Mouse (Mus musculus): ENCODE data around the gene Fmnl2.

The Fmnl2 gene

DNA sequence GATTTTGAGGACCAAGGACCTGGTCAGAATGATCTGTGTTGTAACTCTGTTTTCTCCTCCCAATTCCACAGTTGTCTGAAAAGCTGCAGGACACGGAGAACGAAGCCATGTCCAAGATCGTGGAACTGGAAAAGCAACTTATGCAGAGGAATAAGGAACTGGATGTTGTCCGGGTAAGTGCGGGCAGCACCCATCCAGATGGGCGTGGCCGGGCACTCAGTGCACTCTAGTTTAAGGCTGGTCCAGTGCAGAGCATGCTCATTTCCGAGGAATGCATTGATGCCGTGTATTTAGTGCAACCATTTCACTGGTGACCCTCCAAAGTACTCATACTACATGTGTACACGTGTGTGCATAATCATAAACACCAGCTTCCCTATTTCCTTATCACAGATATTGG, 247.7 kb downstream of the Fmnl2 start:
- DNase-seq (ENCODE audit: low spot score in 2 of 2): no peak

DNA sequence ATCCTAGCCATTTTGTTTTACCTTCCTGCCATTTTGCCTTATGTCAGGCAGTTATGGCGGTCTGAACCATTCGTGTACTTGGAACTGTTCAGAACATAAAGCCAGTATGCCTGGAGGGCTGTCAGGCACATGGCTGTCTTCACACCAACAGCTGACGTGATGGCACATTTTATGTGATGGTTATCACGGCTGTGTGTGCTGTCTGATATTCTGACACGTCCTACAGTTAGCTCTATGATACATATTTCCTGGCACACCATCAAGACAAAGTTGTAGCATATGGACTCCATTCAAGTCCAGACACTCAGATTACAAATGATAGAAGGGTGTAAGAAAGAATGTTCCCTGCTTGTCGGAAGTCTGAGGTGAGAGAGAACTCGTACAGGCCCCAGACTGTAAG, 248.4 kb downstream of the Fmnl2 start:
- no peak for DNase-seq (ENCODE audit: low spot score in 2 of 2)

DNA sequence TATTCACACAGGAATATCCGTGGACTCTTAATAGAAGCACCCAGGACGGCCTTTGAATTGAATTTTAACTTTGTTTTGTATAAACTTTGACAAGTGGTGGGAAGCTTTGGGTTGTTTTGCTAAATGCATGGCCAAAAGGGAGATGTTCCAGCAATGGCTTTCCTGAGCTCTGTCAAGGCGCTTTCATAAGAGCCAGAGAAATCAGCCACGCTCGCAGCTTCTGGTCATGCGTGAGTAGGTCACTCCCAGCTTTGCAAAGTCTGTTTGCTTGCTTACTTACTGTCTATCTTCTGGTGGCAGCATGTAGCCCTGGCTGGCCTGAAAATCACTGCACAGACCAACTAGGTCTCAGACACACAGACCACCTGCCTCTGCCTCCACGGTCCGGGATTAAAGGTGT, 248.8 kb downstream of the Fmnl2 start:
- DNase-seq (ENCODE audit: low spot score in 2 of 2): no peak

DNA sequence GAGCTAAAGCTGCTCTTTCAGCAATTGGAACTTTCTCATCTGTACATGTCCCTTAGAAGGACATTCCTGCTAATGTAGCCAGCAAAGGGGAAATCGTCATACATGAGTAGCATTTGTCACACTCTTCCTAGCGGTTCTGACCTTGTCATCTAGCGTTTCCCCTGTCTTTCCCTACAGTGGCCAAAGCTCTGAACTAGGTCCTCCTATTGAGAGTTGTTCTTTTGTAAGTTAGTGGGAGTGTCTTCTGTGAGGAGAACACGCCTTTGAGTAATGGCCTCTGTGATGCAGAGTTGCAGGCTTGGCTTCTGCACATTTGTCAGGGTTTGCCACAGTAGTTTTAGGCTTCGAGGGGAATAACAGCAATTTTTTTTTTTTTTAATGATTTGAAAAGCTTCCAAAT, 250.9 kb downstream of the Fmnl2 start:
- no peak for DNase-seq (ENCODE audit: low spot score in 2 of 2)

DNA sequence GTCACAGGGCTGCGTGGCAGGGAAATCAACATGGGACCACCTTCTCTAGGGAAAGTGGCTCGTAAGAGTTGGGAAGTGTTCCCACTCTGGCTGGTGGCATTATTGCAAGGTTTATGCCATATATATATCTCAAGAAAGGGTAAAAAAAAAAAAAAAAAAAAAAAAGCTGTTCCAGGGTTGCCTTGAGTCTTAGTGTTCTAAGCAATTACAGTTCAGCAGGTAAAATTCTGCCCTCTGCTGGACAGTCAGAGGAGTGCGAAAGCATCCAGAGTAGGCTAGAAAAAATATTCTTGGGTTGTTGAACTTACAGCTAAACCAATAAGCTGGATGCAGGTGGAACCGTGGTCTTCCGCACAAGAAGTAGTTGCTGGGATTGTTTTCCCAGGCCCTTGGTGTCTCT, 264.1 kb downstream of the Fmnl2 start:
- DNase-seq (ENCODE audit: low spot score in 2 of 2): no peak

DNA sequence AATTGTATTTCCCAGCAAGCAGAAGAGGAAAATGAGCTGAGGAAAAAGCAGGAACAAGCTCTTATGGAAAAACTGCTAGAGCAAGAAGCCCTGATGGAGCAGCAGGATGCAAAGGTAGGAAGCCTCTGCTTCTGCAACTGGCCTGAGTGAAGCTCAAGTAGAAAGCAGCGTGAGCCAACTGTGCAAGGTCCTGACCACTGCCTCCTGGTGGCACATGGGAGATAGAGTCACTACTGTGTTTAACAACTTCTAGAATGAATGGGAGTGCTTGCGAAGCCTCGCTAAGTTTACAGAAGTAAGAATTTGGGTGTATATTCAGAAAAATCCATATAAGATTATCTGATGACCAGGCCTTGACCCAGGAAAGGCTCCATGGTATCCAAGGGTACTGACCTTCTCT, 268.3 kb downstream of the Fmnl2 start:
- DNase-seq (ENCODE audit: low spot score in 2 of 2): no peak

DNA sequence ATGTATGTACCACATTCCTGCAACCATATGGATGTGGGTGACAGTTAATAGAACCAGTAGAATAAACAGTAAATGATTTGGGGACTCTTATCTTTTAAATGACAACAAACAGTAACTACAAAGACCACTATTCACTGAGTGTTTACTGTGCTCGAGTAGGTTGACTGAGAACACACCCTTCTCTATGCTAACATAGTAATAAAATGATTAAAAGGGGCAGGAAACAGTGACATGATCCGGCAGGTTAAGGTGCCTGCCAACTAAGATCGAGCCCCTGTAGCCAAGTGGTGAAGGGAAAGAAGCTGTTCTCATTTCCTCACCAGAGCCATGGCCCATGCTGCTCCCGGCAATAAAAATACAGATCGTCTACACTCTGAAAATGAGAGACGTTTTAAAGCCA, 271.4 kb downstream of the Fmnl2 start:
- no peak for DNase-seq (ENCODE audit: low spot score in 2 of 2)

DNA sequence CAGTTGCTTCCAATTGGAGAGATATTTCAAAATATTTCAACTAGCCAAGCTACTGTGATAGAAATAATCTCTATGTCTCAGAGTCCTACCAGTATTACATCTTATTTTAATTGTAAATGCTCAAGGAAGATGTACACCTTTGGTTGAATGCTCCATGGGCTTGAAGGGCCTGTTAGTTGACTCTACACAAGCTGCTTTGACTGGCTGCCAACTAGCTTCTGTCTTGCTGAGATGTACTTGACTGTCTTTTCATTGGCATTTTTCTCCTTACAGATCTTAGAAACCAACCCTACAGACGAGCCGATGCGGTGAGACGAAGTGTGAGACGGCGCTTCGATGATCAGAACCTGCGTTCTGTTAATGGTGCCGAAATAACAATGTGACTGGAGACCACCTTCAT, 273.9 kb downstream of the Fmnl2 start:
- DNase-seq (ENCODE audit: low spot score in 2 of 2): no peak

DNA sequence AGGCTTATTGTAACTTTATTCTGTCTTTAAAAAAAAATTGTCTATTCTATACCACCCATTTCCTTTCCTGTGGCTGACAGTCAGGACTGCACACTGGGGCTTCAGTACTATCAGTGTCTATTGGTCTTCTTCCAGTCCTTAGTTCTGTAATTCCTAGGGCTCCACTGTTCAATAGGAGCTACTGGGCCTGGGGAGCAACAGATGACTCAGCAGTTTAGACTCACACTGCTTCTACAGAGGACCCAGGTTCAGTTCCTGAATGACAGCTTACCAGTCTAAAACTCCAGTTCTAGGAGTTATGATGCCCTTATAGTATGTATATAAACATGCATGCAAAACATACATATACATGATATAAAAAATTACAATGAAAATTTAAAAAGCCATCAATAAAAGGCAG, 289.2 kb downstream of the Fmnl2 start:
- no peak for DNase-seq (ENCODE audit: low spot score in 2 of 2)

DNA sequence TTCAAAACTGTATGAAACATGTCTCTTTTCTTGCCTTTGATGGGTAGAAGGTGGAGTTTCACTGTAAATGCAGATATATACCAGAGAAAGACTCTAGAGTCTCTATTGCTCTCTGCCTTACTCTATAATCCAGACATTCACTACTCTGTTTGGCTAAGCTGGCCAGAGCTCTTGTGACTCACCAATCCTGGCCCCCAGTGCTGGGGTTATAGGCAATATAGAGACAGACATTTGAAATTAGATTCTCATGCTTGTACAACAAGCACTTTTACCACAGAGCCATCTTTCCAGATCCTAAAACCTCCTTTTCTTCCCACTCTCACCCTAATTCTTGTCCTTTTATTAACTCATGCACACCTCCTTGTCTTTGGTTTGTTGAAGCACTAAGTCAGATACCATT, 316.3 kb downstream of the Fmnl2 start:
- no peak for DNase-seq (ENCODE audit: low spot score in 2 of 2)

DNA sequence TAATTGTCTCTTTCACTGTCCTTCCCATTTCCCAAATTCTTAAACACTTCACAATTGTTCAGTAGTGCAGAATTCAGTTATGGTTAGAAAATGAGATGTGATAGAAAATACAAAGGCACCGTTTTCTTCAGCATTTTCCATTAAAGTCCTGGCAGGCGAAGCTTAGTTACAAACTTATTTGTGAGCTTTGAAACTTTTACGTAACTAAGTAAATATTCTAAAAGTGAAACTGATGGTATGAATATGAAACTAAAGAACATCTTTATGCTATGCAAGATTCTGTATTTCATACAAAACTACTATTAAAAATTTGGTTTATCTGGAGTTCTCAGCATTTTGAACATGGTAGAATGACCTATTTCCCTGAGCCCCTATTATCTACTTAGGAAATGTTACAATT, 321.3 kb downstream of the Fmnl2 start:
- no peak for DNase-seq (ENCODE audit: low spot score in 2 of 2)

DNA sequence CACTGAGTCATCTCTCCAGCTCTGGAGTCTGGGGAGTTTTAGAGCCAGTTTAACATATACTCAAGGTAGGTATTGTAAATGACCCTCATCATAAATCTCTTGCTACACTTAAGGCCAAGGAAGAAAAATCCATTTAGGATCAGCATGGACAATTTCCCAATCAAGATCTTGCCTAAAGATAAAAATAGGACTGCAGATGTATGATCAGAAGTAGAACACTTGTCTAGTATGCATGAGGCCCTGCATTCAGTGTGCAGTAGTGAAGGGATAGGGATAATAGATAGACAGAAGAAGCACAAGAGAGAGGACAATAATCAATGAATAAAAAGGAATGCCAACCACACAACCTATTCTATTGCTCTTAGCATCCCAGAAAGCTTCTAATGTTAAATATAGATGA, 322.2 kb downstream of the Fmnl2 start:
- no peak for DNase-seq (ENCODE audit: low spot score in 2 of 2)

Measured in urinary bladder, postnatal 4 days (tissue).